Mouse (Mus musculus) layer of hippocampus, postnatal 25 days (tissue): ENCODE measurements at regions not wholly inside any gene's neighbourhood (a gene's known extent, or its start where the extent isn't known, plus 50 kb on each side); places are given as distances from the start of the nearest gene placed in this dataset.

Experiments
- DNase-seq, 2 experiments: peaks; one replicate each; pipeline ENCODE4 v3.0.0; 2022; ENCODE audit warnings: mixed read lengths in 2 of 2, low spot score in 1 of 2; ENCODE audit errors: extremely low spot score in 1 of 2

DNA sequence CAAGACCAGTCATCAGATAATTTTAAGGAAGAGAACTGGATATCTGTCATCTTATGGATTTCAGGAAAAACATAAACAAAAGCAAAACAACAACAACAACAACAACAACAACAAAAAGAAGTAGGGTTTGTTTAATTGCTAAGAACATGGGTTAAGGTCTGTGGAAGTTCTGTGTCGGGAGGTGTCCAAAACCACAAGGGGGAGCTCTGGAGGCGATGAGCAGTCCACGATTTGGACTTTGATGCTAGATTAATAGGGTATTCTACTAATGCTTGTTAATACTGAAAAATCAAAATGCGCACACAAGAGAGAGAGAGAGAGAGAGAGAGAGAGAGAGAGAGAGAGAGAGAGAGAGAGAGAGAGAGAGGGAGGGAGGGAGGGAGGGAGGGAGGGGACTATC lies 692.0 kb upstream of the Car10 start:
- peak; percentile 6 to 55 for DNase-seq

DNA sequence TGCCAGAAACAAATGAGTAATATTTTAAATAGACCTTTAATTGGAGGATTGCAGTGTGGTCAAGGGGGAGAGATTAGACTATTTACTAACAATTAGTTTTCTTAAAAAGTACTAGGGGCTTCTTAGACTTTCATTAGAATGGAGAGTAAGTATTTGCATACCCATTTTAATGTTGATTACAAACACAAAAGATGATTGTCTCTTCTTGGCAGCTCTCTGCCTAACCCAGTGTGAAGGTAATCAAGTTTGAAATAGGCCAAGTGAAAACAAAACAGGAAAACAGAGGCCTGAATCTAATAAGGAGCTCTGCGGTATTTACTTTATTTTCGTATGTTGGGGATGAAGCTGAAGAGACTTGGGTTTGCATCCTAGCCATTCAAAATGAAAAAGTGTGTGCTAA lies 646.5 kb upstream of the Car10 start:
- no peak for DNase-seq

DNA sequence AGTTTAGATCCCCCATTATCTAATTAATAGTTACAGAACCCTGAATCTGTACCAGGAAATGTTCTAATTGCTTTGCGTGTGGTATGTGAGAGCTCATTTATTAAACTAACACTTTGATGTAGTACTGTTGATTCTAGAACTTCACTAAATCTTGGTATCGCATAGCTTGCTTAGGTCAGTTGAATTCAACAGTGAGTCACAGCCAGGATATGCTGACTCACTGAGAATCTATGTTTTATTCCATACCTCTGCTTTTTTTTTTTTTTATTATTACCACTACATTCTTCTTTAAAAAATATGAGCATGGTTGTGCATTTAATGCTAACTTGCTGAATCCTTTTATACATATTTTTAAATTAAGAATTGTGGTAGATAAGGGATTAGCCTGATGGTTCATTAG lies 602.5 kb upstream of the Car10 start:
- DNase-seq: no peak
